Mouse (Mus musculus) embryo, embryonic 11.5 days (tissue): ENCODE measurements at regions not wholly inside any gene's neighbourhood (a gene's known extent, or its start where the extent isn't known, plus 50 kb on each side); places are given as distances from the start of the nearest gene placed in this dataset.

Experiments used
- DNase-seq: peaks from one replicate; pipeline ENCODE4 v3.0.0-alpha.2; 2012; ENCODE audit warnings: low read depth, low spot score

- no peak for DNase-seq
Measured at GRCm38 (mm10) chr1:23207843-23208242, 105.8 kb upstream of the 4933415F23Rik start.

- DNase-seq, result no peak
Measured at GRCm38 (mm10) chr1:23207024-23207423, 105.0 kb upstream of the 4933415F23Rik start.

GRCm38 (mm10) chr1:23202511-23203435 lies 100.7 kb upstream of the 4933415F23Rik start:
- DNase-seq, result no peak

- DNase-seq, result no peak
Measured at GRCm38 (mm10) chr1:23200460-23200859, 98.4 kb upstream of the 4933415F23Rik start.

- DNase-seq, result no peak
Measured at GRCm38 (mm10) chr1:23190316-23191005, 88.4 kb upstream of the 4933415F23Rik start.

GRCm38 (mm10) chr1:23189790-23190189 lies 87.7 kb upstream of the 4933415F23Rik start:
- no peak for DNase-seq

GRCm38 (mm10) chr1:23188216-23188615 lies 86.2 kb upstream of the 4933415F23Rik start:
- DNase-seq, result no peak

- no peak for DNase-seq
Measured at GRCm38 (mm10) chr1:23187446-23188206, 85.6 kb upstream of the 4933415F23Rik start.

- DNase-seq, result no peak
Measured at GRCm38 (mm10) chr1:23184728-23185127, 82.7 kb upstream of the 4933415F23Rik start.

- DNase-seq, result no peak
Measured at GRCm38 (mm10) chr1:23182541-23182940, 80.5 kb upstream of the 4933415F23Rik start.

GRCm38 (mm10) chr1:23178335-23178974 lies 76.4 kb upstream of the 4933415F23Rik start:
- no peak for DNase-seq

GRCm38 (mm10) chr1:23174022-23174421 lies 72.0 kb upstream of the 4933415F23Rik start:
- no peak for DNase-seq

GRCm38 (mm10) chr1:23173054-23173802 lies 71.2 kb upstream of the 4933415F23Rik start:
- no peak for DNase-seq

- DNase-seq, result no peak
Measured at GRCm38 (mm10) chr1:23171336-23171735, 69.3 kb upstream of the 4933415F23Rik start.

- DNase-seq, result no peak
Measured at GRCm38 (mm10) chr1:23170711-23171110, 68.7 kb upstream of the 4933415F23Rik start.

- no peak for DNase-seq
Measured at GRCm38 (mm10) chr1:23168504-23168903, 66.5 kb upstream of the 4933415F23Rik start.

- no peak for DNase-seq
Measured at GRCm38 (mm10) chr1:23163371-23163935, 61.4 kb upstream of the 4933415F23Rik start.

- no peak for DNase-seq
Measured at GRCm38 (mm10) chr1:23162766-23163165, 60.7 kb upstream of the 4933415F23Rik start.
